Mouse (Mus musculus) MEL (cell line): Measurements from ENCODE around the gene Lrrc7.

Experiments used
- CHD1 ChIP-seq: IDR thresholded peaks from 2 replicates; pipeline ENCODE4 v1.6.1; 2012; ENCODE audit warnings: low read depth, mild to moderate bottlenecking, inconsistent platforms, low read length, improper control_type of control experiment
- CTCF ChIP-seq, 3 experiments: IDR thresholded peaks in 2 of 3; conservative IDR thresholded peaks in 1 of 3; 2 replicates each; pipeline ENCODE4 v1.5.1; 2011 to 2012; ENCODE audit warnings: low read length in 3 of 3, low read depth in 2 of 3, mild to moderate bottlenecking in 2 of 3, improper control_type of control experiment in 1 of 3, inconsistent platforms in 1 of 3, mixed read lengths in 1 of 3, moderate library complexity in 1 of 3; ENCODE audit not compliant: control insufficient read depth in 1 of 3, insufficient read depth in 1 of 3, poor library complexity in 1 of 3, severe bottlenecking in 1 of 3
- E2F4 ChIP-seq: IDR thresholded peaks from 2 replicates; pipeline ENCODE4 v1.6.1; 2011; ENCODE audit warnings: low read depth, low read length, improper control_type of control experiment, borderline replicate concordance
- EP300 ChIP-seq, 2 experiments: IDR thresholded peaks; 2 replicates each; pipeline ENCODE4 v1.6.1; 2011; ENCODE audit warnings: improper control_type of control experiment in 2 of 2, low read length in 2 of 2, low read depth in 1 of 2, mild to moderate bottlenecking in 1 of 2
- GABPA ChIP-seq: IDR thresholded peaks from 2 replicates; pipeline ENCODE4 v1.6.1; 2012; ENCODE audit warnings: low read depth, mild to moderate bottlenecking, inconsistent platforms, low read length, improper control_type of control experiment, moderate library complexity
- KAT2A ChIP-seq: conservative IDR thresholded peaks from 2 replicates; pipeline ENCODE4 v1.6.1; 2012; ENCODE audit warnings: low read depth, low read length, improper control_type of control experiment, inconsistent platforms
- MAFK ChIP-seq: IDR thresholded peaks from 2 replicates; pipeline ENCODE4 v1.6.1; 2011; ENCODE audit warnings: low read depth, mild to moderate bottlenecking, low read length, improper control_type of control experiment, borderline replicate concordance
- MAZ ChIP-seq: IDR thresholded peaks from 2 replicates; pipeline ENCODE4 v1.6.1; 2012; ENCODE audit warnings: low read depth, mild to moderate bottlenecking, inconsistent platforms, low read length, improper control_type of control experiment
- MEF2A ChIP-seq: IDR thresholded peaks from 2 replicates; pipeline ENCODE4 v1.6.1; 2014; ENCODE audit warnings: low read depth, mild to moderate bottlenecking, inconsistent platforms, low read length, improper control_type of control experiment; ENCODE audit not compliant: poor library complexity, insufficient replicate concordance, severe bottlenecking; ENCODE audit errors: extremely low read depth
- POLR2A ChIP-seq, 2 experiments: IDR thresholded peaks; 2 replicates each; pipeline ENCODE4 v1.6.1; 2011 to 2012; ENCODE audit warnings: low read length in 2 of 2, mild to moderate bottlenecking in 2 of 2, control low read depth in 1 of 2, improper control_type of control experiment in 1 of 2, low read depth in 1 of 2, moderate library complexity in 1 of 2; ENCODE audit not compliant: control insufficient read depth in 1 of 2, insufficient read depth in 1 of 2, poor library complexity in 1 of 2
- RAD21 ChIP-seq: IDR thresholded peaks from 2 replicates; pipeline ENCODE4 v1.6.1; 2011; ENCODE audit warnings: mild to moderate bottlenecking, low read depth, low read length, improper control_type of control experiment
- UBTF ChIP-seq: IDR thresholded peaks from 2 replicates; pipeline ENCODE4 v1.6.1; 2012; ENCODE audit warnings: low read depth, mild to moderate bottlenecking, inconsistent platforms, low read length, improper control_type of control experiment, moderate library complexity, borderline replicate concordance; ENCODE audit not compliant: insufficient read depth

GRCm38 (mm10) chr3:158247672-158248071, 314.3 kb downstream of the Lrrc7 start:
- TF ChIP-seq GABPA (no peak), CTCF (IDR thresholded peaks at IDR 0.05 in 2 of 3, conservative IDR thresholded peaks at IDR 0.05 in 1 of 3; ENCODE audit: control insufficient read depth in 1 of 3, insufficient read depth in 1 of 3, low read depth in 2 of 3, low read length in 3 of 3, poor library complexity in 1 of 3, severe bottlenecking in 1 of 3) (no peak), EP300 (IDR thresholded peaks at IDR 0.05; ENCODE audit: low read depth in 1 of 2, low read length in 2 of 2) (no peak), KAT2A (no peak), E2F4 (no peak), MAFK (no peak), POLR2A (IDR thresholded peaks at IDR 0.05; ENCODE audit: control insufficient read depth in 1 of 2, insufficient read depth in 1 of 2, low read depth in 1 of 2, low read length in 2 of 2, poor library complexity in 1 of 2) (no peak), MEF2A (no peak), MAZ (no peak), CHD1 (no peak), RAD21 (no peak), UBTF (no peak)
